Mouse (Mus musculus): ENCODE measurements around the gene Enox1. TPM values are rescaled to one million over a fixed set of nuclear protein-coding genes. Genes with fewer than 3 reads are reported as not detected.

The Enox1 gene
- total and polyA plus RNA-seq, 2 experiments from 2014 or later, result 23.1 to 49.6 TPM

DNA sequence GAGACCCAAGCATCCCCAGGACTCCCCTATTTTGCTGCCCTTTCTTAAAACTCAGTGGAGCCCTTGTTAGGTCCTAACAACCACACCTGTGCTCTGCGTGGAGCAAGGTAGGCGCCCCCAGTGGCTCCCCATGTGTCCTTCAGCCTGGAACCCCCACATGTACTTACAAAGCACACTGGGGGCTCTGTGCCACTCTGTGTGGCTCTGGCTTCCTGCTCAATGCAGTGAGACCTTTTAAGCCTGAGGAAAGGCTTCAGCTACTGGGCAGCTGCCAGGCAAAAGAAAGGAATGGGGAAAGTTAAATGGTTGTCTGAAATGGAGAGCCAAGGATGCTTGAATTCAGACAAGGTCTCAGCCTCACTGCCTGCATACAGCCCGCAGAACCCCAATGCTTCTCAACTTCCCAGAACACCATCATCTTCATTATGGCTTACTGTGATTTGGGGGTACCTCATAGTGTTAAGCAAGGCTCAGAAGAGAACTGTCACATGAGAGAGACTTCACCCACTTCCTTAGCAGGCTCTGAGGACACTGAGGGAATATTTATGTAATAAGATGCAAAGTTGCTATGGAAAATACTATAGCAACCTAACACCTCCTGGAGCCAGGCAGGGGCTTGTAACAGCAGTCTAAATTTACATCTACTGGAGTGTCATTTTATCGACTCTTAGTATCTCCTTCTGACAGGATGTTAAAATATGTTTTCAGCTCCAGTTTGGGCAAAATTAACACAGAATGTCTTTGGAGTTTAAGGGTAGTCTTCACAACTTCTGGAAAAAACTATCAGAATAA lies 465.1 kb downstream of the Enox1 start:
- H3K27me3 ChIP-seq (ENCODE audit: insufficient read depth, low read length), result no peaks in the 10 kb centered on the region
- WGBS, result 57% methylated on average over 4 of the region's 4 CpGs
- DNase-seq (ENCODE audit: low spot score) (peak; percentile 37), ATAC-seq (ENCODE audit: low FRiP score) (peak; percentile 41; the same call in 1 of the 2 replicates)
- no peak overlapping the region for H3K4me3 ChIP-seq (ENCODE audit: low read depth, low read length)
- no peak overlapping the region for H3K27ac ChIP-seq (ENCODE audit: low read depth, low read length)
- no peak overlapping the region for H3K4me2 ChIP-seq (ENCODE audit: low read depth, low read length, poor library complexity, severe bottlenecking)
- H3K36me3 ChIP-seq (ENCODE audit: insufficient read depth, low read length), result no peaks in the 10 kb centered on the region
- no peak overlapping the region for H3K9ac ChIP-seq (replicated peaks; ENCODE audit: low read length, poor library complexity, severe bottlenecking)
- H3K4me1 ChIP-seq (ENCODE audit: insufficient read depth, low read length), result no peaks in the 10 kb centered on the region; the same call in 1 of the 2 replicates
- peak; percentile 24 for TF ChIP-seq CTCF (IDR thresholded peaks at IDR 0.05)
- H3K9me3 ChIP-seq (ENCODE audit: low read length), result no peaks in the 10 kb centered on the region

DNA sequence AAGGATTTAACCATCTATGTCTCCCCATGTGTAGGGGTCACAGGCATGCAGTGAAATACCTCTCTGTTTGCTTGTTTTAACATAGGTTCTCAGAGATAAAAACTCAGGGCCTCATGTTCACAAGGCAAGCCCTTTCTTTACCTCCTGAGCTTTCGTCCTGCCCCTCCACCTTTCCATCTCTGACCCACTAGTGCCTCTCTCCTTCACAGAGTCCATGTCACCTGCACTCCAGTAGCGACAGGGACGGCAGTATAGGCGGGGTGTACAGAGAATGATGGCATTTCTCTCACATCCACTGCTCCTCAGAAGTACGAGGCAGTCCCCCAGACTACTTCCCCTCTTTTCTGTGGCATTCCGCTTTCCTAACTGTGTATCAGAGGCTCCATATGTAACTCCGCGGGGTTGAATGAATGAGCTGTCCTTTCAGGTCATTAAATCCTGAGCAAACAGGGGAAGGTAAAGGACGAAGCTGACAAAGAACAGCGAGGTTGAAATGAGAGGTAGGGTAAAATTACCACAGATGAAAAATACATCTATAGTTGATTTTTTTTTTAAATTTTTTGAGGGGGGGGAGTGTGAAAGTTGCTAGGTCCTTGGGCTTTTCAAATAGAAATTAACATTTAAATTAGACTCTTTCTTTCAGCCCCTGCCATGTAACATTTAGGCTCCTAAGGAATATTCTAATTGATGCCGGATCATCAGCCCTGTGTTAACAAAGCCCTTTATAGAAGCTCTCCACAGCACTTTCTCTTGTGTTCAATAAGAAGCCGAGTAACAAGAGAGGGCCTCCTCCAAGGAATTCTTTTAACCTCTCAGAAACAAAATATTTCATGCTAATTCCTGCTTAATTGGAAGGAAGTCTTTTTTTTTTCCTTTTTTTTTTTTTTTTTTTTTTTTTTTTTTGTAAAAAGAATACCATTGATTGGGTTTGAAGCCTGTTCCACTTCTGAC lies 470.3 kb downstream of the Enox1 start:
- no peak overlapping the region for H3K9ac ChIP-seq (replicated peaks; ENCODE audit: low read length, poor library complexity, severe bottlenecking)
- no peaks in the 10 kb centered on the region for H3K4me1 ChIP-seq (ENCODE audit: insufficient read depth, low read length)
- no peak overlapping the region for H3K4me2 ChIP-seq (ENCODE audit: low read depth, low read length, poor library complexity, severe bottlenecking)
- no peaks in the 10 kb centered on the region for H3K36me3 ChIP-seq (ENCODE audit: insufficient read depth, low read length)
- DNase-seq (ENCODE audit: low spot score) (no peak), ATAC-seq (ENCODE audit: low FRiP score) (no peak)
- H3K9me3 ChIP-seq (ENCODE audit: low read length), result no peaks in the 10 kb centered on the region
- H3K27me3 ChIP-seq (ENCODE audit: insufficient read depth, low read length), result no peaks in the 10 kb centered on the region
- no peak overlapping the region for H3K27ac ChIP-seq (ENCODE audit: low read depth, low read length)
- H3K4me3 ChIP-seq (ENCODE audit: low read depth, low read length), result no peak overlapping the region
- WGBS, result 35% methylated on average over 12 of the region's 12 CpGs
- TF ChIP-seq CTCF (IDR thresholded peaks at IDR 0.05), result no peak

DNA sequence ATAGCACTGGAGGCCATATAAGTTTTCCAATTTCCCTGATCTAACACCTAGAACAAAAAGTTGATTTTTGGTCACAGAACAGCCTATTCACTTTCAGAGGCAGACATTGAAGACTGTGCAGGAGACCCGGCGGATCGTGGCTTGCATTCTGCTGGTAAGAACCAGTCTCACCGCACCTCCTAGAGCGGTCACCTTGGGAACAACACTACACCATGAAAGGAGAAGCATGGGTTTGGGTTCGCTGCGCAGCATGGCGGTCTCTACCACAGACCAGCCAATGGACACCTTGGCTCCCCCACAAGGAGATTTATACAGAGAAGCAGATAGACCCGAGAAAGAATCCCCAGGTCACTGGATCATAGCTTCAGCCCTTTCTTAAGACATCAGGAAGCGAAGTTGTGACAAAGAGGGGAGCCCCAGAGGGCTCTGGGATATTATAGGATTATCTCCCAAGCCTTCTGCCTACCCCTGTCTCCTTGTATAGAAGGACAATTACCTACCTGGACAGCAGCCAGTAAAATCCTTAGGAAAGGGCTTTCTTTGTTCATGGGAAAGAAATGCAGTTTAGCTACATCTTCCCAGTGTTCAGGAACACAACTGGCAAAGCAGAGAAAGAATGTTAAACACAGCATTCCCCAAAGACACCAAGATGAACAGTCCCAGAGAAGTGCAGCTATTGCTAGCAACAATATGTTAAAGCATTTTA lies 476.1 kb downstream of the Enox1 start:
- Histone ChIP-seq H3K4me2 (ENCODE audit: low read depth, low read length, poor library complexity, severe bottlenecking) (no peak overlapping the region), H3K9ac (replicated peaks; ENCODE audit: low read length, poor library complexity, severe bottlenecking) (no peak overlapping the region), H3K4me3 (ENCODE audit: low read depth, low read length) (no peak overlapping the region), H3K4me1 (ENCODE audit: insufficient read depth, low read length) (0 out of 2 replicates have a peak, but pooled peaks cover 3% of the 10 kb centered on the region), H3K36me3 (ENCODE audit: insufficient read depth, low read length) (no peaks in the 10 kb centered on the region), H3K9me3 (ENCODE audit: low read length) (no peaks in the 10 kb centered on the region), H3K27ac (ENCODE audit: low read depth, low read length) (no peak overlapping the region), H3K27me3 (ENCODE audit: insufficient read depth, low read length) (no peaks in the 10 kb centered on the region)
- DNase-seq (ENCODE audit: low spot score), result peak; percentile 50
- 63% methylated on average over 10 of the region's 10 CpGs for WGBS
- ATAC-seq (ENCODE audit: low FRiP score), result no peak
- TF ChIP-seq CTCF (IDR thresholded peaks at IDR 0.05), result no peak

DNA sequence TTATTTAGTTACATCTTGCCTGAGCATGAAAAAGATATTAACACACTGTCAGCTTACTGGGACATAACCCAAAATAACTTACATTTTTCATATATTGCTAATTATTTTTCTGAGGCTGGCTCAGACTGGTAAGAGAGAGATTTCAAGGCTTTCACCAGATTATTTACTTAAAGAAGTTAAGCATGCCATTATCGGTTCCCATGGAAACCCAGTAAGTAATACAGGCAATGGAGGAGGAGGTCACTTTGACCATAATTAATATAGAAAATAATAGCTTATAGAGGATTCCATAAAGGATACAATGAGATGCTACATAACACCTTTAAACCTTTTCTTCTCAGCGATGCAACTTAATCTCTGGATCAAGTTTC lies 476.6 kb downstream of the Enox1 start:
- DNase-seq (ENCODE audit: low spot score) (no peak), ATAC-seq (ENCODE audit: low FRiP score) (no peak)

DNA sequence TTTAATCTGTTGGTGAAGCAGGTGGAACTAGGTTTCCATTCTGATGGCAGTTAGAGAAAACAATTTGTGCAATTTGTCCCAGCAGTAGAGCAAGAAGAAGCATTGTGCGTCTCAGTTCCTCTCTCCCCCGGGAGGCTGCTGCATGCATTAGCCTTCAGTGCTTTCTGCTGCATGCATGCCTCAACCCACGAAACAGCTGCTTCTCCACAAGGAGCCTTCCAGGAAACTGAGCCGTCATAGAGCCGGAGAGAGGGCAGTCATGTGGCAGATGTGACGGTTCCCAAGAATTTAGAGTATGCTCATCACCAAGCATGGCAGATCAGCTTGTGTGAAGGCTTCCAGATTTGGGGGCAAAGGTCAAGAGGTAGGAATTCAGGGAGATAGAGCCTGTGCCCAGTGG lies 480.4 kb downstream of the Enox1 start:
- H3K4me3 ChIP-seq (ENCODE audit: low read depth, low read length), result no peak overlapping the region

More for the DNA sequence above, 476.6 kb downstream of the Enox1 start:
- Histone ChIP-seq H3K27me3 (ENCODE audit: insufficient read depth, low read length) (no peaks in the 10 kb centered on the region), H3K4me1 (ENCODE audit: insufficient read depth, low read length) (0 out of 2 replicates have a peak, but pooled peaks cover 3% of the 10 kb centered on the region), H3K9me3 (ENCODE audit: low read length) (no peaks in the 10 kb centered on the region), H3K4me3 (ENCODE audit: low read depth, low read length) (no peak overlapping the region), H3K4me2 (ENCODE audit: low read depth, low read length, poor library complexity, severe bottlenecking) (no peak overlapping the region), H3K36me3 (ENCODE audit: insufficient read depth, low read length) (no peaks in the 10 kb centered on the region), H3K9ac (replicated peaks; ENCODE audit: low read length, poor library complexity, severe bottlenecking) (no peak overlapping the region), H3K27ac (ENCODE audit: low read depth, low read length) (no peak overlapping the region)
- 30% methylated on average over 2 of the region's 2 CpGs for WGBS
- no peak for TF ChIP-seq CTCF (IDR thresholded peaks at IDR 0.05)

More for the DNA sequence above, 480.4 kb downstream of the Enox1 start:
- TF ChIP-seq CTCF (IDR thresholded peaks at IDR 0.05), result no peak
- WGBS, result 28% methylated on average over 6 of the region's 6 CpGs
- Histone ChIP-seq H3K27ac (ENCODE audit: low read depth, low read length) (no peak overlapping the region), H3K9ac (replicated peaks; ENCODE audit: low read length, poor library complexity, severe bottlenecking) (no peak overlapping the region), H3K9me3 (ENCODE audit: low read length) (no peaks in the 10 kb centered on the region), H3K4me2 (ENCODE audit: low read depth, low read length, poor library complexity, severe bottlenecking) (no peak overlapping the region), H3K4me1 (ENCODE audit: insufficient read depth, low read length) (0 out of 2 replicates have a peak, but pooled peaks cover 3% of the 10 kb centered on the region), H3K36me3 (ENCODE audit: insufficient read depth, low read length) (no peaks in the 10 kb centered on the region), H3K27me3 (ENCODE audit: insufficient read depth, low read length) (no peaks in the 10 kb centered on the region)
- DNase-seq (ENCODE audit: low spot score) (no peak), ATAC-seq (ENCODE audit: low FRiP score) (no peak)

Measured in midbrain, postnatal 0 days (tissue).